Mouse (Mus musculus) urinary bladder, adult 2 months (tissue): ENCODE measurements around the gene L3mbtl2. TPM values are rescaled to one million over a fixed set of nuclear protein-coding genes. Genes with fewer than 3 reads are reported as not detected.

Source experiments
- DNase-seq: peaks from one replicate; pipeline ENCODE4 v3.0.0; 2022; ENCODE audit warnings: low spot score
- polyA plus RNA-seq: library from polyadenylated mRNA; depleted of rRNA; stranded (reverse); fragments of >200 nt; gene quantifications from 2 replicates; pipeline ENCODE4 v1.2.3, GENCODE M21; 2012; rRNA removed

L3mbtl2 gene
- polyA plus RNA-seq, 1 experiment = 18.0 TPM

DNA sequence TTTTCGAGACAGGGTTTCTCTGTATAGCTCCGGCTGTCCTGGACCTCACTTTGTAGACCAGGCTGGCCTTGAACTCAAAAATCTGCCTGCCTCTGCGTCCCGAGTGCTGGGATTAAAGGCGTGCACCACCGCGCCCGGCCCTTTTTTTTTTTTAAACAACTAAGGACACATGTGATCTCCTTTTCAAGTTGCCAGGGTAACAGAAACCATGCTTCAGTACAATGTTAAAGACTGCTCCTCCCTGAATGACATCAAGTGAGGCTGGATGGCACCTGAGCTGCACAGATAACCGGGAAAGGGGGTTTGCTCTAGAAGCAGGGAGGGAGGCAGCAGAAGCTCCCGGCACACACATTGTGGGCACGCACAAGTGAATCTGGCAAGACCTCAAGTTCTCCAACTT is 45.3 kb downstream of the L3mbtl2 start:
- no peak for DNase-seq

DNA sequence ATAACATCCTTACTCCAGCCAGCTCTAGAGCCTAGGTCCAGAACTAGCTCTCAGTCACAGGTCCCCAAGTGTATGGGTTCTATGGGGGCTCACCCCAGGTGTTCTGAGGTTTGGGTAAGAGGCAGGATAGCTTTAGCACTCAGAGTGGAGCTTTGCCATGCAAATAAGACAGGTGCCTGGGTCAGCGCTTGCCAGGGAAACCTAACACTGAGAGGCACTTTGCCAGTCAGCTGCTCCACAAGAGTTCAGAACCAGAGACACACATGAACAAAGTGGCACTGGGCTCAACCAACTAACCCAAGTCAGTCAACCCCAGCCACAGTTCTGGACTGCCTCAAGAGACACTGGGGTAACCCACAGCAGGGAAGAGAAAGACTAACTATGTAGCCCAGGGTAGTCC is 46.0 kb downstream of the L3mbtl2 start:
- DNase-seq = no peak

DNA sequence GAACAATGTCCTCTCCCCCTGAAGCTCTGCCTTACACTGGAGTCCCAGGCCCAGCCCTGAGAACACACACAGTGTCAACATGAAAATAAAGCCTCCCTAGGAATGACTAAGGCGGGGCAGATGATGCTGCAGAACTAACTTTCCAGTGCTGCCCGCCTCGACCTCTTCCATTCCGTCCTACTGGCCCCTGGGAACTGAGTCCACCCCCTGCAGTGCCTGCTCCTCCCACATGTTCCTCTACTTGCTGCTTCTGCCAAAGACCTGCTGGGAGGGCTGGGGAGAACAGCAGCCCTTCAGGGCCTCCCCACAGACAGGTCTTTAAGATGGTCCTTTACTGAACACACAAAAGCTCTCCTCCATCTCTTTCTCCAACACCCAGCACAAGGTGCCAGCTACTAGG is 47.1 kb downstream of the L3mbtl2 start:
- DNase-seq = no peak

DNA sequence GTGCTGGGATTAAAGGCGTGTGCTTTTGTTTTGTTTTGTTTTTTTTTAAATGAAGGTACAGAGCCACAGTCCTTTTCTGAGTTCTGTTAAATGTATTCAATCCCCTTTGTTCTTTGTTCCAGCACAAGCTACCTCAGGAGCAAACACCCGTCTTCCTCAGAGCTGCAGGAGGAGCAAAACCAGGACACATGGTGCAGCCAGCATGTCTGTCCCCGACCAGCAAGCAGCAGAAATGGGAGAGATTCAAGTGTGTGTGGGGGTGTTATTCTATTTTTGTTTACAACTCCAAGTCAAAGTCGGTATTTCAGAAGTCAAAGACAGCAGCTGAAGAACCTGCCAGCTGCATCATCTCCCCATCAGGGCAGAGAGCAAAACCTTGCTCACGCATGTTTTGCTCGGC is 50.1 kb downstream of the L3mbtl2 start:
- DNase-seq = no peak

DNA sequence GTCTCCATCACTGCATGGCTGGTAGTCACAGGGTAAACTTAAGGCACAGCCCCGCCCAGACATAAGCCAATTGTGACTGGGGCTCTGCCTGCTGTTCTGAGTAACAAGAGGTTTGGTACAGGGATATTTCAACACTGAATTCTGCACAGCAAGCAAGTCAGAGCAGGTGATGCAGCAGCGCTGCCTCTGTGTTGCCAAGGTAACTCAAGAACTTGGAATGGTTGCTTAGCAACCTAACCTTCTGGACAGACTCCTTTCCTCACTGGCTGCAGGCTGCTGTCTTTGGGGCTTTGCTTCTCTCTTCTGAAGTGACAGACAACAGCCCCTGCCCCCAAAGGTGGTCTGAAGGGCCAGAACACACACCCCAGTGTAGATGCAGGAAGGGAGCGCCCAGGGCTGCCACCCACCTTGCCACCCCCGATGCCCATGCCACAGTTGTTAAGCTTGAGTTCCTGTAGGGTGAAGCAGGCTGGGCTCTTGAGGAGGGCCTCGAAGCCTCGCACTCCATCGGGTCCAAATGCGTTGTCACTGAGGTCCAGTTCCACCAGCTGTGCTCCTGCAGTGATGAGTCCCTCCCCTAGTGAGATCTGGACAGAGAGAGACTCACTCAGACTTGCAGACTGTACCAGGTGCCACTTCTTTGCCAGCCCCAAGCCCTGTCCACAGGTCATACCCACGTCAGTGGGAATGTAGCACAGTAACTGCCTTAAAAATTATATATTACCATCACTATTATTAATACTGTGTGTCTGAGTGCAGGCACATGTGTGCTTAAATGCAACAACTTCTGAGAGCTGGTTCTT is 54.8 kb downstream of the L3mbtl2 start:
- no peak for DNase-seq

DNA sequence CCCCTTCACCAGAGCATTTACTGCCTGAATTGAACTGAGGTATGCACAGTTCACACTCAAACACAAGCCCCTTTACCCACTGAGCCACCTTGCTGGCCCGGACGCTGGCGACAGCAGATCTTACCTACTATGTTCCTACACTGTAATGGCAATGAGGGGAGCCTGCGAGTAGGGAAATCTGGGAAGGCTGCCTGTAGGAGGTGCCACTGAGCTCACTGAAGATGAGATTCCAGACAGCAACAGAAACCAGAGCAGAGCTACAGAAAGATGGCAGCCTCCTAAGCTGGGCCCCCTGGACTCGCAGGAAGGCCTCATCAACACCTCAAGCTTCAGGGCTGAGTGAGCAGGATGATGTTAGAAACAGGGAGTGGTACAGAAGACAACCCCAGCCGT is 55.4 kb downstream of the L3mbtl2 start:
- no peak for DNase-seq

DNA sequence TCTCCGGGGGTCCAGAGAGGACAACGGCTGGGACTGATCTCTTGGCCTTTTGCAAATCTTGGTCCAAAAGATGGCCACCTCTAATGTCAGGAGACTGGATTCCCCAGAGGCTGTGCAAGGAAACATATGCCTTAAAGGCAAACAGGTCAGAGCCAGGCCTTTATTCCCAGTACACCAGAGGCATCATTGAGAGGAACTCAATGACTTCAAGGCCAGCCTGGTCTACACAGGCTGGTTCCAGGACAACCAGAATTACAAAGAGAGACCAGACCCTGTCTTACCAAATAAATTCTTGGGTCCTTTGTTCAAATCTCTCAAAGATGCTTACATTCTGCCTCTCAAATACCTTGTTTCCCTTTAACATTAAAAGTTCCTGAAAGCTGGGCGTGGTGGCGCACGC is 58.7 kb downstream of the L3mbtl2 start:
- no peak for DNase-seq

DNA sequence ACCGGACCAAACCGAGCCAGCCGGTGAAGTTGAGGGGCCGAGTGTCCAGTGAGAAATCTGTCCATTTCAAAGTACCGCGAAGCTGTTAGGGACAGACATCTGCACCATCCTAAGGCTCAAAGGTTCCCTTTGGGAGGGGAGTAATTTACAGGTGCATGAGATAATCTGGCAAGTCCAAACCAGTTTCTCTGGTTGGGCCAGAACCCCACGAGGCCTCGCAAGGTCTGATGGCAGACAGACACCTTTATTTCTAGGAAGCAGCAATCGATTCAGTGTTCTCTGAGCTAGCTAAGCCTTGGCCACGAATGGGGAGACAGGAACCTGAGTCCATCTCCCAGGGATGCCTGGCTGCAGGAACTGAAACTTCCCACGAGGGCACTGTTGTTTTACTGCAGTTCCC is 60.0 kb downstream of the L3mbtl2 start:
- no peak for DNase-seq

DNA sequence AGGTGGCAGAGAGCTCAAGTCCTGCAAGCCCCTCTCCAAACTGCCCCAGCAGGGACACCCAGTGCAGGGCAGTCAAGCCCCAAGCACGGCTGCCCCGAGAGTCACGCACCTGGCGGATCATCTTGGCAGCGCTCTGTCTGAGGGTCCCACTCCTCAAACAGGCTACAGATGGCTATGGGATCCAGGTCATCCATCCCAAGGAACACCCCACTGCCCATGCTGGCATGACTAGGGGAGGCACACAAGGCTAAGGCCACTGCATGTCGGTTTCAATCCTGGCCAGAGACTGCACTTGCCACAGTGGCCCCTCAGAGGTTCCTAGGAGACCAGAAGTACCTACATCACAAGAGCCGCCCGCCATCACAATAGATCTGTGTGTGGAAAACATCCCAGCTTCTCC is 62.3 kb downstream of the L3mbtl2 start:
- no peak for DNase-seq

DNA sequence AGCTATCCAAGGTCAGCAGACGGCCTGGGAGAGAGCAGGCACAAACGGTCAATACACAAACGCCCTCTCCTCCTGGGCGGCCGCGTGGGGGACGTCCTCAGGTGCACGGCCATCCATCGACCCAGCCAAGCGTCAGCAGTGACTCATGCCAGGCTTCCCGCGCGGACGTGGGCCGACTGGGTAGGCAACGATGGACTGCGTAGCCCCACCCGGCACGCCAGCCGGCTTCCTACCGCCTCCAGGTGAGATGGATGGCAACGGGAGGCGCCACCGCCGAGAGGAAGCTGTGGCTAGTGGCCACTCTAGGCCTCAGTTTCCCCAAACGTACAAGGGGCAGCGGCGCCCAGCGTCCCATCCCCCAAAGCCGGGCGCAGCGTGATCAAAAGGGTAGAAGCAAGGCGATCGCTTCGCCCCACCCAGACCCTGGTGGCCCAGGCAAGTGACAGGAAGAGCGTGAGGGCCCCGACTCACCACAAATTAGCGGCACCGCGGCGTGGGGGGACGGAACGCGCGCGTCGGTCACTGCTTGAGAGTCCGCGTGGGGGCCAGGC is 65.6 kb downstream of the L3mbtl2 start:
- DNase-seq = no peak

DNA sequence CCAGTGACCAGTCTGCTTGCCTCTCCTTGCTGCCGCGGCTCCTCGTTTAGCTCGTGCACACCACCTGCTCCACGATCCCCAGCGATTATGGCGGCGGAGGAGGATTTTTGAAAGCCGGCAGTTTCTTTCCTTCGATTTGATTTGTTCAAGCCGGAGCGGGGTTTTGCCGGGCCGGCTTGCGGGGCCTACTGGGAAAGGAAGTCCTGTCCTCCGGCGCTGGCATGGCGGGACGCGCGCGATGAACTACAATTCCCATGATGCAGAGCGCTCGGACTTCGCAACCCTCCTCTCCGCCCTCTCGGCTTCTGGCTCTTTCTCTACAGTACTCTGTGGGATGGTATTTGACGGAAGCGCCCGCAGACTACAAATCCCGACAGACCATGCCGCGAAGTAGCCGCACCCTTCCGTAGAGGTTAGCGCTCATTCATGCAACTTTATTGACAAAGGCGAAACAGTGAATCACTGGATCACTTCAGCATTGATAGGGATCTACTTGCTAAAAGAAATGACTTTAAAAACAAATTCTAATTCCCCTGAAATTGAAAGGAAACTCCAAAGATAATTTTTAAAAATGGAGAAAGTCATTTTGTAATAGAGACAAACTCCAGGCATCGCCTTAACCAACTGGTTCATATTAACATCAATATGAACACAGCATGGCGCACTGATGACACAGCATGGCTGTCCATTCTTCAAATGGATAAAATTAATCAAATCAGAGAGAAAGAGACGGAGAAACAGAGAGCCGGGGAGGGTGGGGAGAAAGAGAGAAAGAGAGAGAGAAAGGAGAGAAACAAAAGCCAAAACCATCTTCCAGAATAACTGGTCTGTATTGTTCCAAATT is 66.3 kb downstream of the L3mbtl2 start:
- DNase-seq = peak; percentile 78

DNA sequence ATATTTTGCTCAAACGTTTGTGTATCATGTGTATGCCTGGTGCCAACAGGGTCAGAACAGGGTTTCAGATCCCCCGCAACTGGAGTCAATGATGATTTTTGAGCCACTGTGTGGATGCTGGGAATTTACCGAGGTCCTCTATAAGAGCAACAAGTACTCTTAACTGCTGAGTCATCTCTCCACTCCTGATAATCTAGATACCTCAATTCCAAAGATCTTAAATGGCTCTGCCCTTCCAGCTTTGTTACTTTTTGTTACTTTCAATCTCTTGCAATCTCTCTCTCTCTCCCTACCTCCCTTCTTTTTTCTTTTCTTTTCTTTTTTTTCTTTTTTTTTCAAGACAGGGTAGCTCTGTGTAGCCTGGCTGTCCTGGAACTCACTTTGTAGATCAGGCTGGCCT is 71.4 kb downstream of the L3mbtl2 start:
- no peak for DNase-seq

Other genes starting within 250 kb of the L3mbtl2 start
- gene Rbx1, start 197.6 kb upstream of the L3mbtl2 start, polyA plus RNA-seq = 152 and 157 TPM in 2 replicates
- gene Ep300, start 78.5 kb upstream of the L3mbtl2 start, polyA plus RNA-seq = 15.4 and 32.8 TPM in 2 replicates
- 3.0 and 3.9 TPM in 2 replicates for gene Chadl, start 33.4 kb downstream of the L3mbtl2 start, polyA plus RNA-seq
- 30.8 and 41.0 TPM in 2 replicates for gene Zc3h7b, start 81.2 kb downstream of the L3mbtl2 start, polyA plus RNA-seq
- gene Rangap1, start 81.6 kb downstream of the L3mbtl2 start, polyA plus RNA-seq = 29.4 and 31.0 TPM in 2 replicates
- 193 and 226 TPM in 2 replicates for gene Tef, start 138.5 kb downstream of the L3mbtl2 start, polyA plus RNA-seq
- gene Tob2, start 194.9 kb downstream of the L3mbtl2 start, polyA plus RNA-seq = 18.0 and 24.4 TPM in 2 replicates
- gene Phf5a, start 208.0 kb downstream of the L3mbtl2 start, polyA plus RNA-seq = 44.3 and 49.6 TPM in 2 replicates
- 185 and 189 TPM in 2 replicates for gene Aco2, start 208.4 kb downstream of the L3mbtl2 start, polyA plus RNA-seq